Mouse (Mus musculus) heart, postnatal 0 days (tissue): ENCODE data around the gene Igf2r. TPM values are rescaled to one million over a fixed set of nuclear protein-coding genes. Genes with fewer than 3 reads are reported as not detected.

ENCODE experiments used
- ATAC-seq: fragments of 200-750 bp; cut with Nextera tagmentation; 2 replicates; pipeline ENCODE4 v1.8.0; 2017; ENCODE audit warnings: low read depth, moderate number of reproducible peaks, moderate library complexity; ENCODE audit not compliant: insufficient read depth
- DNase-seq: peaks from one replicate; pipeline ENCODE4 v3.0.0-alpha.2; 2016; ENCODE audit warnings: low spot score
- H3K27ac ChIP-seq: fragments of 300-500 bp; sonication (generic); 2 replicates; pipeline ENCODE4 v1.5.1; 2014; ENCODE audit warnings: low read depth, mild to moderate bottlenecking
- H3K27me3 ChIP-seq: fragments of 300-500 bp; sonication (generic); 2 replicates; pipeline ENCODE4 v1.6.1; 2014; ENCODE audit warnings: low read length, mixed read lengths; ENCODE audit not compliant: control insufficient read depth, insufficient read depth
- H3K36me3 ChIP-seq: fragments of 300-500 bp; sonication (generic); replicated peaks from 2 replicates; pipeline ENCODE4 v1.6.1; 2014; ENCODE audit warnings: low read length, mixed read lengths; ENCODE audit not compliant: control insufficient read depth, insufficient read depth
- H3K4me1 ChIP-seq: fragments of 300-500 bp; sonication (generic); 2 replicates; pipeline ENCODE4 v1.6.1; 2014; ENCODE audit warnings: antibody characterized with exemption; ENCODE audit not compliant: control insufficient read depth, insufficient read depth
- H3K4me2 ChIP-seq: fragments of 300-500 bp; sonication (generic); 2 replicates; pipeline ENCODE4 v1.6.1; 2014; ENCODE audit warnings: low read depth, mild to moderate bottlenecking, low read length, moderate library complexity
- H3K4me3 ChIP-seq: fragments of 300-500 bp; sonication (generic); 2 replicates; pipeline ENCODE4 v1.5.1; 2014; ENCODE audit warnings: low read depth, low read length
- H3K9ac ChIP-seq: fragments of 300-500 bp; sonication (generic); replicated peaks from 2 replicates; pipeline ENCODE4 v1.6.1; 2014; ENCODE audit warnings: low read depth, low read length, mixed read lengths
- H3K9me3 ChIP-seq: fragments of 300-500 bp; sonication (generic); replicated peaks from 2 replicates; pipeline ENCODE4 v1.6.1; 2016; ENCODE audit warnings: low read length; ENCODE audit not compliant: control insufficient read depth
- CTCF ChIP-seq: IDR thresholded peaks from 2 replicates; pipeline ENCODE4 v1.5.1; 2016; ENCODE audit warnings: antibody characterized with exemption, control low read depth, low read depth
- EP300 ChIP-seq: IDR thresholded peaks from 2 replicates; pipeline ENCODE4 v1.6.1; 2016; ENCODE audit warnings: antibody characterized with exemption, low read depth
- WGBS: fragments of 180-500 bp; shearing (Covaris S2); extraction: QIAGEN DNeasy Blood & Tissue Kit; methylation state at CpG from one replicate; pipeline ENCODE4 v1.1.7; 2014; 5-methylcytosine and 5-hydroxymethylcytosine counted together
- polyA plus RNA-seq: library from polyadenylated mRNA; unstranded; fragments of >200 nt; fragmentation: Nextera tagmentation; extraction: Ambion mirVana; gene quantifications from 2 replicates; pipeline ENCODE4 v1.2.1, GENCODE M21; 2015
- total RNA-seq: library from RNA; depleted of rRNA; stranded (reverse); fragments of >200 nt; gene quantifications from 2 replicates; pipeline ENCODE4 v1.2.3, GENCODE M21; 2014; ENCODE audit warnings: low replicate concordance; rRNA removed

Igf2r gene
- total and polyA plus RNA-seq, 2 experiments from 2014 or later, result 59.9 to 424 TPM

DNA sequence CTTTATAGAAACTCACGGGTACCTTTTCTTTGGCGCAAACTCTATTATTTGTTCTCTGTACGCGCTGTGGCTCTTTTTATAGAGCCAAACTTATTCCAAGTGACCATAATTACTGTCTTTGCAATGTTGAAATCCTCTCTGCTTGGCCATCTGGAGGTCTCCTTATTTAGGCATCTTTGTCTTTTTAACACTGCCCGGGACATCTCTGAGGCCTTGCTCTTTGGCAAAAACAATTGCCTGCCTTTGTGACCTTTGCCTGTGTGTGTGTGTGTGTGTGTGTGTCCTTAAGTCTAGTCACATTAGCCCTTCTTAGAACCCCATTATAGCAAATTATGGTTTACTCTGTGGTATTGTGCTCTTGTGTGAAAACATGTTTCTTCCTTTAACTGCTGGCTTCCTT is 124.0 kb downstream of the Igf2r start:
- ATAC-seq, result no peak

DNA sequence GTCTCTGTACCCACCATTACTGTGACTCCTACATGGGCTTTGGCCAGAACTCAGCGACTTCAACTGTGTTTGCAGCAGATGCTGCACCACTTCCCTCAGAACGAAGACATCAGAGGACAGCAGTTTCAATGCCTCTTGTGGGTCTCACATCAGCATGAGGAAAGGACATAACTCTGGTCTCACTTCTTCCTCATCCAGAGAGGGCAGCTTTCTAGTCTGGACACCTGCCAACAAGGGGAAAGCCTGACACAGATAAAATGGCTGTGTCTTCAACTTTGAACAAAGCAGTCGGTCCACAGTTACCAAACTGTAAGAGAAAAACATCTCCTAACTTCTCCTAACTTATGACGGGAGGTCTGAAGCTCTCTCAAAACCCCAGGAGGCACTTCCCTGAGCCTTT is 128.4 kb downstream of the Igf2r start:
- no peak for ATAC-seq
- WGBS, result 62% methylated on average over 4 of the region's 4 CpGs
- H3K27me3 ChIP-seq, result no peaks in the 10 kb centered on the region

More for the DNA sequence above, 124.0 kb downstream of the Igf2r start:
- DNase-seq, result no peak
- Histone ChIP-seq H3K4me3 (no peak overlapping the region), H3K9ac (no peak overlapping the region), H3K4me1 (no peaks in the 10 kb centered on the region), H3K9me3 (no peaks in the 10 kb centered on the region), H3K36me3 (no peaks in the 10 kb centered on the region), H3K4me2 (no peak overlapping the region), H3K27ac (no peak overlapping the region), H3K27me3 (no peaks in the 10 kb centered on the region)
- WGBS, result 88% methylated on average over 5 of the region's 5 CpGs
- no peak for TF ChIP-seq EP300
- TF ChIP-seq CTCF, result no peak

DNA sequence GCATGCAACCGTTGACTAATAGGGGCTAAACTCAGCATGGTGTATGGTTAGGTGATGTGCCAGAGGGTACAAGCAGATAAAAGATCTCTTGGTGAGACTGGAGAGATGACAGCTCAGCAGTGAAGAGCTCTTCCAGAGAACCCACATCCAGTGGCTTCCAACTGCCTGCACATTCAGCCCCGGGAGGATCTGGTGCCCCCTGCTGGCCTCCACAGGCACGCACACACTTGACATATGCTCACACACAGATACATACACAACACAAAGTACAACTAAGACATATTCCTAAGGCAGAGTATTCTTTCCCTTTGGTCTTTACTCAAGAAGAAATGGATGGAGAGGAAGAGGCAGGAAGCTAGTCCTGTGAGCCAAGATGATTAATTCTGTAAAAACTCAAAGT is 129.9 kb downstream of the Igf2r start:
- H3K4me3 ChIP-seq, result no peak overlapping the region
- DNase-seq (no peak), ATAC-seq (no peak)
- H3K27ac ChIP-seq, result no peak overlapping the region
- H3K4me2 ChIP-seq, result no peak overlapping the region
- H3K9me3 ChIP-seq, result peaks cover 4% of the 10 kb centered on the region; the same call in 1 of the 2 replicates
- H3K36me3 ChIP-seq, result no peaks in the 10 kb centered on the region
- TF ChIP-seq CTCF (no peak), EP300 (no peak)
- no peaks in the 10 kb centered on the region for H3K27me3 ChIP-seq
- H3K9ac ChIP-seq, result no peak overlapping the region
- WGBS, result 96% methylated on average over 3 of the region's 3 CpGs
- no peaks in the 10 kb centered on the region for H3K4me1 ChIP-seq

More for the DNA sequence above, 128.4 kb downstream of the Igf2r start:
- TF ChIP-seq CTCF, result no peak
- no peak for TF ChIP-seq EP300
- Histone ChIP-seq H3K27ac (no peak overlapping the region), H3K4me1 (no peaks in the 10 kb centered on the region), H3K4me3 (no peak overlapping the region), H3K4me2 (no peak overlapping the region), H3K9me3 (peaks cover 4% of the 10 kb centered on the region; the same call in 1 of the 2 replicates), H3K9ac (no peak overlapping the region), H3K36me3 (no peaks in the 10 kb centered on the region)
- no peak for DNase-seq

DNA sequence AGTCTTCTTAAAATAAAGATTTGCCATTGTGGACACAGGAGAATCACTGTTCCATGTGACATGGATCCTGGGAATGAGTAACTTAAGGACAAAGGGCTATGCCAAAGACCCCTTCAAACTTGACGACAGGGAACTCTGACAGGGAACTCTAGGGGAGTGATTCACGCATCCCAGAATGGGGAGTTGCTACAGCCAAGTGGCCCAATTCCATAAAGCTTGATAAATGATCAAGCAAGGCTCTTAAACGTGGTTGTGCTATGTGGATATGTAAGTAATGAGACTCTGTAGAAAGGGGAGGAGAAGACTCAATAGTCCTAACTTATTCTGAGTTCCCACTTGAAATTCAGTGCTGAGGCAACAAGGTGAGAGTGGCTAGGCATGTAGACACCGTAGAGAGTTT is 134.7 kb downstream of the Igf2r start:
- ATAC-seq (no peak), DNase-seq (no peak)
- Histone ChIP-seq H3K4me3 (no peak overlapping the region), H3K9ac (no peak overlapping the region), H3K27ac (no peak overlapping the region), H3K4me1 (peaks cover 9% of the 10 kb centered on the region), H3K4me2 (no peak overlapping the region), H3K27me3 (no peaks in the 10 kb centered on the region), H3K36me3 (no peaks in the 10 kb centered on the region), H3K9me3 (peaks cover 4% of the 10 kb centered on the region; the same call in 1 of the 2 replicates)
- 42% methylated on average over 4 of the region's 4 CpGs for WGBS
- no peak for TF ChIP-seq EP300
- no peak for TF ChIP-seq CTCF

Other genes with a start within 250 kb of the Igf2r start
- not detected in 2 replicates for gene Slc22a2, start 185.5 kb downstream of the Igf2r start, total RNA-seq
- not detected in 2 replicates for gene Slc22a2, start 185.5 kb downstream of the Igf2r start, polyA plus RNA-seq
- not detected in 2 replicates for gene Slc22a1, start 93.8 kb downstream of the Igf2r start, total RNA-seq
- 33.5 and 42.8 TPM in 2 replicates for gene Slc22a1, start 93.8 kb downstream of the Igf2r start, polyA plus RNA-seq
- gene Mas1, start 98.5 kb upstream of the Igf2r start, total RNA-seq, result not detected in 2 replicates
- 0.18 and 0.27 TPM in 2 replicates for gene Mas1, start 98.5 kb upstream of the Igf2r start, polyA plus RNA-seq
- 0.19 TPM in 1 of 2 replicates, not detected in the other for gene Mrgprh, start 106.4 kb upstream of the Igf2r start, total RNA-seq
- 0.19 and 0.25 TPM in 2 replicates for gene Mrgprh, start 106.4 kb upstream of the Igf2r start, polyA plus RNA-seq
- 0.43 TPM in 1 of 2 replicates, not detected in the other for gene Pnldc1, start 140.6 kb upstream of the Igf2r start, total RNA-seq
- gene Pnldc1, start 140.6 kb upstream of the Igf2r start, polyA plus RNA-seq, result 0.38 and 0.45 TPM in 2 replicates
- 330 and 467 TPM in 2 replicates for gene Tcp1, start 146.0 kb upstream of the Igf2r start, total RNA-seq
- 245 and 252 TPM in 2 replicates for gene Tcp1, start 146.0 kb upstream of the Igf2r start, polyA plus RNA-seq
- gene Mrpl18, start 146.7 kb upstream of the Igf2r start, total RNA-seq, result 77.5 and 154 TPM in 2 replicates
- gene Mrpl18, start 146.7 kb upstream of the Igf2r start, polyA plus RNA-seq, result 269 and 276 TPM in 2 replicates
- gene Acat3, start 170.9 kb upstream of the Igf2r start, total RNA-seq, result 0.23 TPM in 1 of 2 replicates, not detected in the other
- 0.12 TPM in 1 of 2 replicates, not detected in the other for gene Acat3, start 170.9 kb upstream of the Igf2r start, polyA plus RNA-seq
- 14.3 and 16.1 TPM in 2 replicates for gene Acat2, start 191.1 kb upstream of the Igf2r start, total RNA-seq
- gene Acat2, start 191.1 kb upstream of the Igf2r start, polyA plus RNA-seq, result 13.3 and 14.8 TPM in 2 replicates
- 39.6 and 41.4 TPM in 2 replicates for gene Wtap, start 224.5 kb upstream of the Igf2r start, total RNA-seq
- gene Wtap, start 224.5 kb upstream of the Igf2r start, polyA plus RNA-seq, result 71.1 and 72.2 TPM in 2 replicates
- gene Sod2, start 237.2 kb upstream of the Igf2r start, total RNA-seq, result 925 and 977 TPM in 2 replicates
- gene Sod2, start 237.2 kb upstream of the Igf2r start, polyA plus RNA-seq, result 951 and 954 TPM in 2 replicates